Mouse (Mus musculus): ENCODE results near the gene Cdc7. TPM values are rescaled to one million over a fixed set of nuclear protein-coding genes. Genes with fewer than 3 reads are reported as not detected.

Cdc7 gene
- polyA plus RNA-seq (2015; fragmentation: Nextera tagmentation; extraction: Ambion mirVana): 51.6 and 55.2 TPM in 2 replicates

DNA sequence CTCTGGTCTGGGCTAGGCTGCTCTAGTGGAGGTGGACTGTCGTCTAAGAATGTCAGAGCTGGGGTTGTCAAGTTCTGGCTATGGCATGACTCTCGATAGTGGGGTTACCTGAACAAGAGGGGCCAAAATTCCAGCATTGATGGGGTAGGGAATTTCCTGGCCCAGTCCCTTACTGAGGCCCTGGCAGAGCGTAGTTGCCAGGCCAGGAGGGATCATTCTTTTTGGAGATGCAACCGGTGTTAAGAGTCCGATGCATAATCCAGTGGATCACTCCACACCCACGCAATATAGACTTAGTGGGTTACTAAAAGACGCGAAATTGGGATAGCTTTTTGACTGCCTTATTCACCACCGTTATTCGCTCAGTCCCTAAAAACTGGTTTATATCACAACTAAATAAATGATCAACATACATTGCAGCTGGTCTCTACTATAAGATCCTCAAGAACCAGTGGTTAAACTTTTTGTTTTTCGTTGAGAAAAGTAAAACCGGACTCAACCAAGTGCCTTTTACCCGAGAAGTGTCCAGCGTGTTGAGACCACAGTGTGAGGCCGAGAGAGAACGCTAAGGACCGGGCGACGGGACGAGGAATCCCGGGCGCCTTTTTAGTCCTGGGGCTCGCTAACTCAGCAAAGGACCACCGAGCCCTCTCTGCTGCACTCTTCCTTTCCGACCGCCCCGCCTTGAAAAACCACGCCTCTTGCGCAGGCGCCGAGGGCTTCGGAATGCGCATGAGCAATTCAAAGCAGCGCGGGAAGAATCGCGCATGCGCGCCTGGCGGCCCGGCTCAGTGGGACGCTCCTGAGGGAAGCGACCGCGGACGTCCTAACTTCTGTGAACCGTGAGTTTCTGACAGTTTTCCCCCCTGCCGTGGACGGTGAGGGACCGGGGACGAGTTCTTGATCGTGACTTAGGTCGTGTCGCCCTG is at the start of gene Cdc7:
Gene Cdc7, plus strand, starts transcription at position 739 of the 929 bp plus-strand sequence.
- Histone ChIP-seq H3K4me3 (peak within 1 kb of the TSS; percentile 88), H3K4me2 (replicated peaks) (peak within 1 kb of the TSS; percentile 92), H3K9me3 (peaks cover 5% of the 10 kb centered on the region; the same call in 1 of the 2 replicates), H3K27me3 (no peaks in the 10 kb centered on the region), H3K9ac (peak within 1 kb of the TSS; percentile 86), H3K36me3 (peaks cover 6% of the 10 kb centered on the region), H3K4me1 (peaks cover 12% of the 10 kb centered on the region), H3K27ac (peak within 1 kb of the TSS; percentile 55; the same call in 1 of the 2 replicates)
- ATAC-seq (ENCODE audit: low FRiP score, low read depth): peak; percentile 94
- 7% methylated on average over 54 of the region's 54 CpGs for WGBS

DNA sequence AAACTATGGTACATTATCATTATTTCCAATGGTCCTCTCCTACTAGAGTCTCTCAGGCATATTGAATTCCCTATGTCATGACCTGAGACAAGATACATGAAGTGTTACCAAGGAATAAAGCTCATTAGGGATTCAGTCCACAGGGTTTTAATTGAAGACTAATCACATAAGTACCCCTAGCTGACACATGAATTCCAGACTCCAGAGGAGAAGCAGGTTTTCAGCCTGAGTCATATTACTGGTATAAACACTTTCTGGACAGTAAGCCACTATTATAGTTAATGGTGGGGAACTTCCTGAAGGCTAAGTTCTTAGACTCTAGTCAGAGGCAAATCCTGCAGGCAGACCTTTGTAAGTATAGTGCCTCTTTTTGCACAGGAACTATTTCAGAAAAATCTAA is 44.8 kb upstream of the Cdc7 start:
- H3K27ac ChIP-seq: no peak overlapping the region
- H3K36me3 ChIP-seq: no peaks in the 10 kb centered on the region
- no peak overlapping the region for H3K9ac ChIP-seq
- ATAC-seq (ENCODE audit: low FRiP score, low read depth): no peak
- H3K4me1 ChIP-seq: no peaks in the 10 kb centered on the region
- no peak overlapping the region for H3K4me3 ChIP-seq
- H3K9me3 ChIP-seq: no peaks in the 10 kb centered on the region
- H3K27me3 ChIP-seq: no peaks in the 10 kb centered on the region
- no peak overlapping the region for H3K4me2 ChIP-seq (replicated peaks)

DNA sequence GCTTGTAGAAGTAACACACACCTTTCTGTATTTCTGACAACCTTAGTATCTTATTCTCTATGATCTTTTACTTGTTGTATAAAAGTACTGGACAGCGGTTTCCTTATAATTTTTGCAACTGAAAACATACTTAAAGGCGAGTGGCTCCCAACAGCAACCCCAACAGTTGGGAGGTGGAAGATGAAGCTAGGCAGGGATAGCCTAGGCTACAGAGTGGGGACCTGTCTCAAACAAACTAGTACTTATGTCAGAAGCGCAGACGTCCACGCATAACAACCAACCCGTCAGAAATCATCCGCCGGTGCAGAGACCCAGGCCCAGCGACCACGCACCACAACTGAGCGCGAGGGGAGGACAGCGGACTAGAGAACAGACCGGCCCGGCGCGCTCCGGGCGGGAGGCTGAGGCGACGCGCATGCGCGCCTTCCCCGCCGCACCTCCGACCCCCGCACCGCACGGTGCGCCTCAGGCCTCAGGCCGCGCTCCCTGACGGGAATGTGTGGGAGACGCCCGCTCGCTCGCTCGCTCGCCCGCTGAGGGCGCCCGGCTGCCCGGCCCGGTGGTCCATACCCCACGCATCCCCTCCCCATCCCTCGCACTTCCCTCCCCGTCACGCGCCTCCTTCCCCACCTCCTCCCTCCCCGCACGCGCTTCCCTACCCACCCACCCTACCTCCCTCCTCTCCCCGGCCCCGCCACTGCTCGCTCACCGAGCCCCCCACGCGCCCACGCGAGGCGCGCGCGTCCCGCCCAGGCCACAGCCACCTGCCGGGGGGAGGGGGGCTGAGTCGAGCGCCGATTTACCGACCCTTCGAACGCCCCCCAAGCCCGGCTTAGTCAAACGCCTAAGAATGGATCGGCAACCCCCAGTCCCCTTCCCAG is 38.4 kb upstream of the Cdc7 start, which contains the start of gene Hfm1:
Gene Hfm1, minus strand, starts transcription at position 834 of the 881 bp plus-strand sequence.
- Histone ChIP-seq H3K27ac (0 out of 2 replicates have a peak within 1 kb of the TSS, but pooled peaks have one; percentile 10), H3K27me3 (no peaks in the 10 kb centered on the region), H3K36me3 (no peaks in the 10 kb centered on the region), H3K9me3 (no peaks in the 10 kb centered on the region), H3K4me2 (replicated peaks) (peak within 1 kb of the TSS; percentile 69), H3K9ac (peak within 1 kb of the TSS; percentile 74), H3K4me1 (peaks cover 3% of the 10 kb centered on the region; the same call in 1 of the 2 replicates), H3K4me3 (peak within 1 kb of the TSS; percentile 61)
- ATAC-seq (ENCODE audit: low FRiP score, low read depth): peak; percentile 94
- WGBS: under 1% methylated on average over 71 of the region's 76 CpGs

DNA sequence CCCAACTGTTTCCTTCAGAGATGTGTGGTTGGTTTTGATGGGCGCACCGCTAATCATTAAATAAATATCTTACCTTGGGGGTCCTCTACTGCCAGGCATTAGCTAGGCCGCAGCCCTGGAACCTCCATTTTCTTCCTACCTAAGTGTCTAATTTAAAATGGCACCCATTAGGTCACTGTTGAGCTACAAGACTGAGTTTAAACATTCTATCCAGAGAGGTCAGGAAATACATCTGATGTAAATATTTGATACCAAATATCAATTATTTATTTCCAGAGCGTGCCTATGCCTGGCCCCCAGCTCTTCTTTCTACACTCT is 37.8 kb upstream of the Cdc7 start:
- H3K27me3 ChIP-seq: no peaks in the 10 kb centered on the region
- H3K4me1 ChIP-seq: peaks cover 3% of the 10 kb centered on the region; the same call in 1 of the 2 replicates
- peak overlapping the region; percentile 61 for H3K4me3 ChIP-seq
- H3K4me2 ChIP-seq (replicated peaks): peak overlapping the region; percentile 69
- no peak for ATAC-seq (ENCODE audit: low FRiP score, low read depth)
- no peaks in the 10 kb centered on the region for H3K9me3 ChIP-seq
- H3K36me3 ChIP-seq: no peaks in the 10 kb centered on the region
- peak overlapping the region; percentile 74 for H3K9ac ChIP-seq
- 28% methylated on average over 4 of the region's 4 CpGs for WGBS
- 0 out of 2 replicates have a peak overlapping the region, but pooled peaks have one; percentile 10 for H3K27ac ChIP-seq

DNA sequence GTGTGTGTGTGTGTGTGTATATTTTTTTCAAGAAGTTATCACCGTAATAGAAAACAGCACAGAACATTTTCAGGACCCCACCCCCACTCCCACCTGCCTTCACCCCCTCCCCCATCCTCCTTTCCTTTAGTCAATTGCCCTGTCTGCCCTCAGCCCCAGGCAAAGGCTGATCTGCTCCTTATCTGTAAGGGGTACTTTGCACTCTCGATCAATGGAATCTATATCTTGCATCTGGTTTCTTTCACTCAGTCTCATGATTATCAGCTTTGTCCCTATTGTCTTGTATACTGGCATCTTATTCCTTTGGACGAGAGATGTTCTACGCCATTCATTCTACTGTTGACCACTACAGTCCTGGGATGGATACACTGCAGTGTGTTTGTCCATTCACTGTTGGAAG is 36.1 kb upstream of the Cdc7 start:
- Histone ChIP-seq H3K4me2 (replicated peaks) (no peak overlapping the region), H3K4me3 (no peak overlapping the region), H3K36me3 (no peaks in the 10 kb centered on the region), H3K4me1 (peaks cover 3% of the 10 kb centered on the region; the same call in 1 of the 2 replicates), H3K27ac (no peak overlapping the region), H3K27me3 (no peaks in the 10 kb centered on the region), H3K9me3 (no peaks in the 10 kb centered on the region), H3K9ac (no peak overlapping the region)
- ATAC-seq (ENCODE audit: low FRiP score, low read depth): no peak
- 74% methylated on average over 4 of the region's 4 CpGs for WGBS

DNA sequence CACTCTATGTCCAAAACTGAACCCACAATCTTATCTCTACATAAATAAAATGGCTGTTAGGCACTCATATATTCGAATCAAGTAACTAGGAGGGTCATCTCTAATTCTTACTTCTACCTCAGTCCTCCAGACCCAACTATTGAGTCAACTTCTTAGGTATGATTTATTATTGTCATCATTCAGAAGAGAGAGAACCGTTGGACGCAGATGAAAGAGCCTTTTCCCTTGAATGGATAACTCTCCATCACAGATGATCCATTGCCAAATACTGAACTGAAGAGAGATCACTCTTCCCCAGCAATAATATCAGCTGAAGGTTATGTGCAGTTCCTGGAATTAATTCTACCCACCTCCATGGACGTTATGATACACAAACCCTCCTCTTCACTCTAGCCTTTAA is 17.8 kb upstream of the Cdc7 start:
- Histone ChIP-seq H3K9ac (no peak overlapping the region), H3K4me1 (no peaks in the 10 kb centered on the region), H3K4me3 (no peak overlapping the region), H3K4me2 (replicated peaks) (no peak overlapping the region), H3K27ac (no peak overlapping the region), H3K9me3 (no peaks in the 10 kb centered on the region), H3K27me3 (no peaks in the 10 kb centered on the region), H3K36me3 (no peaks in the 10 kb centered on the region)
- ATAC-seq (ENCODE audit: low FRiP score, low read depth): no peak
- WGBS: 76% methylated on average over 4 of the region's 4 CpGs

DNA sequence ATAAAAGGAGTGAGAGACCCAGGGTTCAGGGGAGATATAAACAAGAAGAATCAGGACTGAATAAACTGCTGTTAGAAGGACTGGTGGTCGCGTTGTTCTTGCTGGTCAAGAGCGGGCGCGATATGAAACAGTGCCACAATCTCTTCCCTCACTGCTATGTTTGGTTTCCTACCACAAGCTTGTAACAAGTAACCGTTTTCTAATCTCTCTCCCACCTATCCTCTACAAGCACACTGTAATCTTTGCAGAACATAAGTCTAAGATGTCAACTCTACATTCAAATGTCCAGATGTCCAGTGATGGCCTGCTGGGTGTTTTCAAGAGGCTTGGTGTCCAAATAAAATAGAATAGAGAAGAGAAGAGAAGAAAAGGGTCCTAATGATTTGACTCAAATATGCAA is 15.4 kb upstream of the Cdc7 start:
- no peaks in the 10 kb centered on the region for H3K27me3 ChIP-seq
- H3K9me3 ChIP-seq: no peaks in the 10 kb centered on the region
- 85% methylated on average over 6 of the region's 6 CpGs for WGBS
- ATAC-seq (ENCODE audit: low FRiP score, low read depth): no peak
- H3K36me3 ChIP-seq: no peaks in the 10 kb centered on the region
- no peaks in the 10 kb centered on the region for H3K4me1 ChIP-seq
- no peak overlapping the region for H3K4me2 ChIP-seq (replicated peaks)
- no peak overlapping the region for H3K27ac ChIP-seq
- H3K9ac ChIP-seq: no peak overlapping the region
- no peak overlapping the region for H3K4me3 ChIP-seq

DNA sequence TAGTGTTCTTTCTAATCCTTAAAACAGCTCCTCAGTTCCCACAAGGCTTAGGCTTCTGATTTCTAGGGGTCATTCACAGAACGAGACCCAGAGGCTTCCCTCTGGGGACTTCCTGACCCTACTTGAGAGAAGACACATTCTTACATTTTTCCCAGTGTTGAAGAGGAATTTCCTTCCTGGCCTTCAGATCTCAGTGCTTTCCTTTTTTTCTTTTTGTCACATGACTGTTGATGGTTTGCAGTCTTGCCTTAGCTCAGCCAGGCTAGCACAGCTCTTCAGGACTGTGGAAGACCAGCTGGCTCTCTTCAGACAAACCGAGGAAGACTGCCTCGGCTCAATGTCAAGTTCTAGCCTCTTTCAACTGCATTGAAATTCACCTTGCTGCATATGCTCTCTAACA is 7.7 kb upstream of the Cdc7 start:
- H3K27ac ChIP-seq: no peak overlapping the region
- H3K4me3 ChIP-seq: no peak overlapping the region
- no peaks in the 10 kb centered on the region for H3K4me1 ChIP-seq
- ATAC-seq (ENCODE audit: low FRiP score, low read depth): no peak
- H3K9me3 ChIP-seq: peaks cover 11% of the 10 kb centered on the region; the same call in 1 of the 2 replicates
- 69% methylated on average over 3 of the region's 3 CpGs for WGBS
- H3K9ac ChIP-seq: no peak overlapping the region
- H3K4me2 ChIP-seq (replicated peaks): no peak overlapping the region
- no peaks in the 10 kb centered on the region for H3K36me3 ChIP-seq
- H3K27me3 ChIP-seq: no peaks in the 10 kb centered on the region

DNA sequence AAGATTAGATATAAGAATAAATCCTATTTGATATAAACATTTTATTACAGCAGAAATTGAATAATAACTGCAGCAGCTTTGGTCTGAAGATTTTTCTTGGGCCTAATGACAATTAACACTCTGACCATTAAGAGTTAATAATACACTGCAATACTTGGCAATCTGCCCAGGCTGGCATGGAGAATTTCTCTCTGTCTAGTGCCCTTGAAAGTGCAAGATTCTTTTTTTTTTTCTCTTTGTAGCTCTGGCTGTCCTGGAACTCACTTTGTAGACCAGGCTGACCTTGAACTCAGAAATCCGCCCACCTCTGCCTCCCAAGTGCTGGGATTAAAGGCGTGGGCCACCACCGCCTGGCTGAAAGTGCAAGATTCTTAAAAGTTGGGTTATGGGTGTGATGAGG is 5.1 kb upstream of the Cdc7 start:
- WGBS: 82% methylated on average over 3 of the region's 3 CpGs

DNA sequence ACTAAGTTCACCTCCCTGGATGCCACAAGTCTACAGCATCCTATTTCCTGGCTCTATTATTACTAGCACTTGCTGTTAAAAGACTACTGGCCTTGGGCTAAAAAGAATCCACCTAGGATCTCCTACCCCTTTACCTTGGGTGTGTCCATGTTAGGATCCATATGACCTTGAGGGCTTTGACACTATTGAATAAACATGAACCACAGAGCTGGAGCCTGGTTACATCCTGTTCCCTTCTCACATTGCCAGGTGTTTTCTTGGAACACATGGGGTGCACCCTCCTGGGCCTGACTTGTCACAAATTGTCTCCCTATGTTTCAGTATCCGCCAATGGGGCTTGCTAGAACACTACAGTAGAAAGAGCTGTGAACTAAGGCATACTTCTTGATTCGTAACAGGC is 3.7 kb upstream of the Cdc7 start:
- no peak overlapping the region for H3K9ac ChIP-seq
- H3K27ac ChIP-seq: no peak overlapping the region
- 69% methylated on average over 2 of the region's 2 CpGs for WGBS
- no peak for ATAC-seq (ENCODE audit: low FRiP score, low read depth)
- no peaks in the 10 kb centered on the region for H3K36me3 ChIP-seq
- H3K9me3 ChIP-seq: peaks cover 5% of the 10 kb centered on the region; the same call in 1 of the 2 replicates
- no peaks in the 10 kb centered on the region for H3K27me3 ChIP-seq
- H3K4me3 ChIP-seq: no peak overlapping the region
- peaks cover 8% of the 10 kb centered on the region for H3K4me1 ChIP-seq
- no peak overlapping the region for H3K4me2 ChIP-seq (replicated peaks)

More for the DNA sequence above, 5.1 kb upstream of the Cdc7 start:
- Histone ChIP-seq H3K4me3 (no peak overlapping the region), H3K27me3 (no peaks in the 10 kb centered on the region), H3K27ac (no peak overlapping the region), H3K4me1 (peaks cover 4% of the 10 kb centered on the region; the same call in 1 of the 2 replicates), H3K9ac (no peak overlapping the region), H3K4me2 (replicated peaks) (no peak overlapping the region), H3K9me3 (peaks cover 10% of the 10 kb centered on the region; the same call in 1 of the 2 replicates), H3K36me3 (no peaks in the 10 kb centered on the region)
- no peak for ATAC-seq (ENCODE audit: low FRiP score, low read depth)

DNA sequence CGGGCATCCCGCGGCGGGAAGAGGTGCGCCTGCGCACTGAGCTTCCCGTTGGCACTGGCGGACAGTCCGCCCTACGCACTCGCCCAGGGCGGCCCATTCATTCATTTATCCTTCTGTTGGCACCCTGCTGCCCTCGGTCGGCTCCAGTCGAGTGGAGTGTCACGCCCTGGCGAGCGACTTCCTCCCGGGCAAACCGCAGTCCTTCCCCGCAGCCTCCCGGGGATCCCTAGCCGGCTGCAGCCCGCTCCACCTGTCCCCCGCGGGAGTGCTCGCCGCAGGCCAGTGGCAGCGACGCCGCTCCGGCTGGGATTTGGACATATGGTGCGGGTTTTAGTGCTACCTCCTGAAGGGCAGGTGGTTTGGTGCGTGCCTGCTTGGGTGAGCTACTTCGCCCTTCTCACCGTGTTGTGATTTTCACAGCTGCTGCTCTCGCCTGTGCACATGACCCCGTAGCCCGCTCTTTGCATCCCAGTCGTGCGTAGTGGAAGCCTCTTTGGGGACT is 442 bp downstream of the Cdc7 start:
- Histone ChIP-seq H3K9ac (peak overlapping the region; percentile 86), H3K27me3 (no peaks in the 10 kb centered on the region), H3K9me3 (peaks cover 2% of the 10 kb centered on the region; the same call in 1 of the 2 replicates), H3K4me2 (replicated peaks) (peak overlapping the region; percentile 92), H3K36me3 (peaks cover 13% of the 10 kb centered on the region), H3K4me3 (peak overlapping the region; percentile 88), H3K27ac (peak overlapping the region; percentile 48; the same call in 1 of the 2 replicates), H3K4me1 (peaks cover 12% of the 10 kb centered on the region)
- ATAC-seq (ENCODE audit: low FRiP score, low read depth): peak; percentile 86
- WGBS: under 1% methylated on average over 41 of the region's 41 CpGs
